Mouse (Mus musculus): ENCODE results near the gene Olfr1076. TPM values are rescaled to one million over a fixed set of nuclear protein-coding genes. Genes with fewer than 3 reads are reported as not detected.
"Not testable (repeated sequence)": the region's sequence is repeated elsewhere in the genome, so short reads cannot be mapped to it uniquely, and the experiment has no call there.

The Olfr1076 gene
- not detected in 2 replicates for polyA plus RNA-seq (2014; fragmentation: Nextera tagmentation; extraction: Ambion mirVana)

DNA sequence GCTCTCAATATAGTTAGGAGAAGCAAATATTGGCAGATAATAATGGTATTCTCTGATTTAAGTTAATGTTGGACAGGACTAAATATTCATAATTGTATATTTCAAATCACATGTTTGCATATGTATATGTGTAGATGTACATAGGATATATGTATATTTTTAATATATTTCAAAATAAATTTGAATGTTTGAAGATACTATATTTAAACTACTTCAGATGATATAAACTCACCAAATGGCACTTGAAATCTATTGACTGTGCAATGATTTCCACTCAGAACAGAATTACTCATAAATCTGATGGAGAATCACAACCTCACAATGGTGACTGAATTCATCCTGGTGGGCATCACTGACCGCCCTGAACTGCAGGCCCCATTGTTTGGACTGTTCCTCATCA, at the start of gene Olfr1076:
TSS of gene Olfr1076 (plus strand) at position 301 of the 400 bp plus-strand sequence.
- no peaks in the 10 kb centered on the region for H3K9me3 ChIP-seq (replicated peaks; ENCODE audit: control insufficient read depth, low read length)
- H3K36me3 ChIP-seq (ENCODE audit: control insufficient read depth, insufficient read depth, low read length), result no peaks in the 10 kb centered on the region
- no peak within 1 kb of the TSS for H3K4me2 ChIP-seq
- H3K27me3 ChIP-seq (ENCODE audit: control insufficient read depth, insufficient read depth, low read length), result no peaks in the 10 kb centered on the region
- no peak within 1 kb of the TSS for H3K9ac ChIP-seq (ENCODE audit: low read depth, low read length)
- no peaks in the 10 kb centered on the region for H3K4me1 ChIP-seq (ENCODE audit: control insufficient read depth, insufficient read depth, low read length)
- WGBS (ENCODE audit: insufficient replicate concordance), result 82% methylated on average over 1 of the region's 1 CpGs
- no peak within 1 kb of the TSS for H3K4me3 ChIP-seq (ENCODE audit: low read depth, low read length)
- no peak for ATAC-seq (replicated peaks; ENCODE audit: insufficient number of reproducible peaks, low FRiP score, low TSS enrichment)
- no peak within 1 kb of the TSS for H3K27ac ChIP-seq (ENCODE audit: low read depth, low read length)

- Histone ChIP-seq H3K4me2 (no peak overlapping the region), H3K27me3 (ENCODE audit: control insufficient read depth, insufficient read depth, low read length) (no peaks in the 10 kb centered on the region), H3K27ac (ENCODE audit: low read depth, low read length) (no peak overlapping the region), H3K9ac (ENCODE audit: low read depth, low read length) (no peak overlapping the region), H3K36me3 (ENCODE audit: control insufficient read depth, insufficient read depth, low read length) (no peaks in the 10 kb centered on the region), H3K4me3 (ENCODE audit: low read depth, low read length) (no peak overlapping the region), H3K4me1 (ENCODE audit: control insufficient read depth, insufficient read depth, low read length) (no peaks in the 10 kb centered on the region), H3K9me3 (replicated peaks; ENCODE audit: control insufficient read depth, low read length) (no peaks in the 10 kb centered on the region)
- no peak for ATAC-seq (replicated peaks; ENCODE audit: insufficient number of reproducible peaks, low FRiP score, low TSS enrichment)
- WGBS (ENCODE audit: insufficient replicate concordance), result 48% methylated on average over 1 of the region's 1 CpGs
Observed at GRCm38 (mm10) chr2:86460434-86460833, 47.8 kb upstream of the Olfr1076 start.

- no peak for ATAC-seq (replicated peaks; ENCODE audit: insufficient number of reproducible peaks, low FRiP score, low TSS enrichment)
- Histone ChIP-seq H3K4me3 (ENCODE audit: low read depth, low read length) (no peak overlapping the region), H3K36me3 (ENCODE audit: control insufficient read depth, insufficient read depth, low read length) (no peaks in the 10 kb centered on the region), H3K9ac (ENCODE audit: low read depth, low read length) (no peak overlapping the region), H3K4me1 (ENCODE audit: control insufficient read depth, insufficient read depth, low read length) (no peaks in the 10 kb centered on the region), H3K9me3 (replicated peaks; ENCODE audit: control insufficient read depth, low read length) (no peaks in the 10 kb centered on the region), H3K4me2 (peak overlapping the region; percentile 34), H3K27ac (ENCODE audit: low read depth, low read length) (no peak overlapping the region), H3K27me3 (ENCODE audit: control insufficient read depth, insufficient read depth, low read length) (no peaks in the 10 kb centered on the region)
- WGBS (ENCODE audit: insufficient replicate concordance), result 33% methylated on average over 10 of the region's 10 CpGs
Observed at GRCm38 (mm10) chr2:86464442-86465109, 43.7 kb upstream of the Olfr1076 start.

GRCm38 (mm10) chr2:86487286-86487685, 21.0 kb upstream of the Olfr1076 start, which contains the start of gene Olfr228:
Gene Olfr228, minus strand, starts transcription at chr2:86487386.
- no peak within 1 kb of the TSS for H3K4me3 ChIP-seq (ENCODE audit: low read depth, low read length)
- no peaks in the 10 kb centered on the region for H3K9me3 ChIP-seq (replicated peaks; ENCODE audit: control insufficient read depth, low read length)
- no peak within 1 kb of the TSS for H3K9ac ChIP-seq (ENCODE audit: low read depth, low read length)
- no peak within 1 kb of the TSS for H3K4me2 ChIP-seq
- H3K27me3 ChIP-seq (ENCODE audit: control insufficient read depth, insufficient read depth, low read length), result no peaks in the 10 kb centered on the region
- 32% methylated on average over 1 of the region's 1 CpGs for WGBS (ENCODE audit: insufficient replicate concordance)
- no peak within 1 kb of the TSS for H3K27ac ChIP-seq (ENCODE audit: low read depth, low read length)
- no peaks in the 10 kb centered on the region for H3K36me3 ChIP-seq (ENCODE audit: control insufficient read depth, insufficient read depth, low read length)
- ATAC-seq (replicated peaks; ENCODE audit: insufficient number of reproducible peaks, low FRiP score, low TSS enrichment), result no peak
- no peaks in the 10 kb centered on the region for H3K4me1 ChIP-seq (ENCODE audit: control insufficient read depth, insufficient read depth, low read length)

GRCm38 (mm10) chr2:86530991-86531390, 22.7 kb downstream of the Olfr1076 start:
- Histone ChIP-seq H3K9ac (ENCODE audit: low read depth, low read length) (no peak overlapping the region), H3K9me3 (replicated peaks; ENCODE audit: control insufficient read depth, low read length) (no peaks in the 10 kb centered on the region), H3K27ac (ENCODE audit: low read depth, low read length) (no peak overlapping the region), H3K27me3 (ENCODE audit: control insufficient read depth, insufficient read depth, low read length) (no peaks in the 10 kb centered on the region), H3K4me3 (ENCODE audit: low read depth, low read length) (no peak overlapping the region), H3K4me2 (no peak overlapping the region), H3K4me1 (ENCODE audit: control insufficient read depth, insufficient read depth, low read length) (no peaks in the 10 kb centered on the region), H3K36me3 (ENCODE audit: control insufficient read depth, insufficient read depth, low read length) (no peaks in the 10 kb centered on the region)
- 71% methylated on average over 1 of the region's 1 CpGs for WGBS (ENCODE audit: insufficient replicate concordance)
- ATAC-seq (replicated peaks; ENCODE audit: insufficient number of reproducible peaks, low FRiP score, low TSS enrichment), result no peak

DNA sequence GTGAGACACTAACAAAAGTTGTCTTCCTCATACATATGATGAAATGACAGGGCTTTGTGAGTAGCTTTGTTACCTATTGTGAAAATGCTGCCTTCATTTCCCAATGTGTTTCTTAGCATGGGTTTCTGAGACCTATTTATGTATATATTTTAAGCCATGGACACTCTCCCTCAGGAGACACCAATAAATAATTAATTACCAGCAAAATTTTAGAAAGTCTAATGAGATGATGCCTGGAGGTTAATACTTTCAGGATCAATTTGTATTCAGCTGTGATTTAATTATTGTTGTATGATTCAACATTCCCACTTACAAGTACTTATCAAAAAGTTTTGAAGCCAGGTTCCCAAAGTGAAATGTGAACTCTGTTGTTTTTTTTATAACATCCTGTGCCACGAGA, 34.1 kb downstream of the Olfr1076 start, which contains the start of gene Olfr1079:
TSS of gene Olfr1079 (minus strand) at position 101 of the 400 bp plus-strand sequence.
- WGBS (ENCODE audit: insufficient replicate concordance), result 66% methylated on average over 1 of the region's 1 CpGs
- Histone ChIP-seq H3K4me3 (ENCODE audit: low read depth, low read length) (no peak within 1 kb of the TSS), H3K4me1 (ENCODE audit: control insufficient read depth, insufficient read depth, low read length) (no peaks in the 10 kb centered on the region), H3K36me3 (ENCODE audit: control insufficient read depth, insufficient read depth, low read length) (no peaks in the 10 kb centered on the region), H3K4me2 (no peak within 1 kb of the TSS), H3K27me3 (ENCODE audit: control insufficient read depth, insufficient read depth, low read length) (no peaks in the 10 kb centered on the region), H3K9me3 (replicated peaks; ENCODE audit: control insufficient read depth, low read length) (no peaks in the 10 kb centered on the region), H3K27ac (ENCODE audit: low read depth, low read length) (no peak within 1 kb of the TSS), H3K9ac (ENCODE audit: low read depth, low read length) (no peak within 1 kb of the TSS)
- no peak for ATAC-seq (replicated peaks; ENCODE audit: insufficient number of reproducible peaks, low FRiP score, low TSS enrichment)

DNA sequence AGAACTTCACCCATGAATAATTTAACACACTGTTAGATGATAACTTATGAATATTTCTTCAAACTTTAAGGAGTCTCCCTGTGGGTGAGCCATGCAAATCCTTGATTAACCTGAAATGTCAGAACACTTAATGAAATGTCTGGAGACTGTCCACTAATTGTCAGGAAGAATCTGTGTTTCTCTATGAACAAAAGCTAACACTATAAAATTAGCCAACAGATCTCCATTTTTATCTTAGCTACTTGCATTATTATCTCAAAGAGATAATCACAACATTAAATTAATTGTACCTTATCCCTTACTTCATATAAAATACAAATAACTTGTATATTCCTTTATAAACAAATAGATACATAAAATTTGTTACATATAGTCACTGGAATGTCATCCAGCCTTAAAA, 49.9 kb downstream of the Olfr1076 start, which contains the start of gene Olfr1080:
TSS of gene Olfr1080 (minus strand) at position 101 of the 400 bp plus-strand sequence.
- not testable (repeated sequence) for H3K27ac ChIP-seq (ENCODE audit: low read depth, low read length); ATAC-seq (replicated peaks; ENCODE audit: insufficient number of reproducible peaks, low FRiP score, low TSS enrichment); H3K27me3 ChIP-seq (ENCODE audit: control insufficient read depth, insufficient read depth, low read length); H3K4me1 ChIP-seq (ENCODE audit: control insufficient read depth, insufficient read depth, low read length); H3K9me3 ChIP-seq (replicated peaks; ENCODE audit: control insufficient read depth, low read length); H3K4me3 ChIP-seq (ENCODE audit: low read depth, low read length); H3K36me3 ChIP-seq (ENCODE audit: control insufficient read depth, insufficient read depth, low read length); H3K4me2 ChIP-seq; H3K9ac ChIP-seq (ENCODE audit: low read depth, low read length)
